Comparison of ENCODE assay signal across 16 mouse cellular contexts in the genomic region with DNA sequence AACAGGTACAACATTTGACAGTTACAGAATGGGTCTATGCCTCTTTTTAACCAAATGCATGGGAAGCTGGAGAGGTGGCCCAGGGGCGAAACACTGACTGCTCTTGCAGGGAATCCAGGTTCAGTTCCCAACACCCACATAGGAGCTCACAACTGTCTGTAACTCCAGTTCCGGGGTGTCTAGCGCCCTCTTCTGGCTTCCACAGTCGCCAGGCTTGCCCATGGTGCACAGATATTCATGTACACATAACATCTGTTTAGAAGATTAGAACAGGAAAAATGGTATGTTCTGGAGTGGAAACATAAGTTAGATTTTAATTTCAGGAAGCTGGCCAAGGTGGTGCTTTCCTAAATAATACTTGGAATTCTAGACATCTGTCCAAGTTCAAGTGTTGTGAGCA. TPM values are rescaled to one million over a fixed set of nuclear protein-coding genes. Genes with fewer than 3 reads are reported as not detected.
DNase-seq lines count a peak whose midpoint lies in the region; TF ChIP-seq lines count a peak whose summit lies in the region.
"Had no signal": no experiment of that assay in that cellular context is flagged by ENCODE, and none has a peak within 500 bp of the region (broad histone marks: within the 10 kb centered on the region; RNA-seq: fewer than 3 reads in every experiment).

No protein-coding gene starts in this region.

- no peak for TF ChIP-seq POLR2A in CH12.LX (IDR thresholded peaks at IDR 0.05; ENCODE audit: low read depth, low read length)

- no peak overlapping the region for H3K4me3 ChIP-seq in layer of hippocampus, adult 2 months
- H3K4me3 ChIP-seq in CH12.LX (replicated peaks in 1 of 3; ENCODE audit: low read depth in 2 of 3, low read length in 2 of 3, poor library complexity in 1 of 3): no peak overlapping the region
- H3K4me3 ChIP-seq: embryonic facial prominence, embryonic 12.5 days; hindbrain, embryonic 12.5 days; midbrain, embryonic 13.5 days had no signal

- no peaks in the 10 kb centered on the region for H3K27me3 ChIP-seq in CH12.LX (replicated peaks)
- H3K27me3 ChIP-seq: embryonic facial prominence, embryonic 12.5 days; hindbrain, embryonic 12.5 days; midbrain, embryonic 13.5 days had no signal

- peak; percentile 61 for DNase-seq in heart, adult 11 months
- DNase-seq in heart, postnatal 14 days: no peak
- DNase-seq in layer of hippocampus, adult 2 months (ENCODE audit: low spot score in 2 of 2): no peak
- no peak for DNase-seq in layer of hippocampus, adult 9-11 months
- no peak for DNase-seq in CH12.LX (ENCODE audit: extremely low read depth)
- peak; percentile 61 for DNase-seq in R1 (ENCODE audit: low read depth, low spot score)
- DNase-seq in left cerebral cortex, postnatal 36 days (ENCODE audit: low spot score in 2 of 2): no peak
- no peak for DNase-seq in B cell, adult 2 months
- DNase-seq: cerebellum, adult 11 months; gastrocnemius, postnatal 36 days; kidney, adult 8-10 months; spleen, adult 18-20 months; thymus, postnatal 4 days had no signal

- no peak overlapping the region for H3K4me2 ChIP-seq in CH12.LX (ENCODE audit: insufficient read depth, low read depth, poor library complexity, severe bottlenecking)
- H3K4me2 ChIP-seq: embryonic facial prominence, embryonic 12.5 days; hindbrain, embryonic 12.5 days; midbrain, embryonic 13.5 days had no signal

- peaks cover 0 to 9% of the 10 kb centered on the region in 2 experiments for H3K36me3 ChIP-seq in CH12.LX (replicated peaks in 1 of 2; ENCODE audit: control insufficient read depth in 1 of 2, insufficient read depth in 1 of 2, low read length in 1 of 2)
- H3K36me3 ChIP-seq: embryonic facial prominence, embryonic 12.5 days; hindbrain, embryonic 12.5 days; midbrain, embryonic 13.5 days had no signal

- peaks cover 0 to 9% of the 10 kb centered on the region in 2 experiments; a peak in 1 of 4 replicates for H3K4me1 ChIP-seq in CH12.LX (ENCODE audit: control insufficient read depth in 1 of 2, insufficient read depth in 2 of 2)

- no peaks in the 10 kb centered on the region for H3K79me2 ChIP-seq in CH12.LX (replicated peaks; ENCODE audit: control insufficient read depth, extremely low read depth, insufficient read depth, poor library complexity, severe bottlenecking)

- TF ChIP-seq CTCF in layer of hippocampus, adult 2 months (conservative IDR thresholded peaks at IDR 0.05): peak; percentile 39
- TF ChIP-seq CTCF in CH12.LX (conservative IDR thresholded peaks at IDR 0.05 in 1 of 2, IDR thresholded peaks at IDR 0.05 in 1 of 2; ENCODE audit: low read depth in 2 of 2, low read length in 2 of 2): peak in 1 of 2 experiments; percentile 36; a peak in 1 of 4 replicates

- H3K27ac ChIP-seq in layer of hippocampus, adult 2 months: no peak overlapping the region
- H3K27ac ChIP-seq in CH12.LX (ENCODE audit: insufficient read depth, low read depth): no peak overlapping the region
- H3K27ac ChIP-seq: embryonic facial prominence, embryonic 12.5 days; hindbrain, embryonic 12.5 days; midbrain, embryonic 13.5 days had no signal

- in situ Hi-C loops in CH12.LX (cut with MboI; ENCODE audit: low pct_ligation_motif_present, low pct_unique_long_range_greater_than_20kb, low sequenced_read_pairs): loop anchor here (25.0 kb wide), 2 partner anchors 148 to 398 kb away; no protein-coding TSS in a partner anchor

- H3K9ac ChIP-seq in CH12.LX (ENCODE audit: insufficient read depth, low read depth): no peak overlapping the region
- H3K9ac ChIP-seq: embryonic facial prominence, embryonic 12.5 days; hindbrain, embryonic 12.5 days; midbrain, embryonic 13.5 days had no signal

- no peaks in the 10 kb centered on the region for H3K9me3 ChIP-seq in CH12.LX (replicated peaks; ENCODE audit: low read length)
- H3K9me3 ChIP-seq: embryonic facial prominence, embryonic 12.5 days; hindbrain, embryonic 12.5 days; midbrain, embryonic 13.5 days had no signal

- no peak for TF ChIP-seq EP300 in CH12.LX (IDR thresholded peaks at IDR 0.05; ENCODE audit: low read length)

- dilution Hi-C loops in CH12.LX (cut with MboI; ENCODE audit: extremely low pct_ligation_motif_present, extremely low pct_unique_long_range_greater_than_20kb, low sequenced_read_pairs): no loop called here

- TF ChIP-seq RAD21 in CH12.LX (IDR thresholded peaks at IDR 0.05; ENCODE audit: low read depth, low read length): no peak; the same call in 1 of the 2 replicates

- intact Hi-C loops in heart, postnatal 14 days (cut with DNase I): loop anchor here (5.0 kb wide), 1 partner anchor 138 kb away; no protein-coding TSS in a partner anchor
- intact Hi-C loops in left cerebral cortex, postnatal 36 days (cut with DNase I): no loop called here

TF ChIP-seq in CH12.LX, 34 proteins besides CTCF, POLR2A, EP300 and RAD21:
- TF ChIP-seq JUN (IDR thresholded peaks at IDR 0.05; ENCODE audit: insufficient read depth, low read depth, low read length) (no peak), CHD1 (IDR thresholded peaks at IDR 0.05; ENCODE audit: low read depth, low read length) (no peak), SMC3 (IDR thresholded peaks at IDR 0.05; ENCODE audit: low read depth, low read length) (0 out of 2 replicates have a peak, but pooled peaks have one; percentile 4)

RNA-seq across cellular contexts. Expression of a gene that starts 41.4 kb away (rescaled TPM):
- total RNA-seq in heart, postnatal 14 days (2021): 10 to 100 TPM; 10.3 to 12.3 TPM
- 10 to 100 TPM; 23.6 to 25.6 TPM for total RNA-seq in layer of hippocampus, adult 2 months (2021)
- total RNA-seq in CH12.LX (2012; rRNA removed) (24.3 and 28.9 TPM in 2 replicates), CH12.LX (2014; rRNA removed) (67.1 and 73.2 TPM in 2 replicates)
- 32.5 and 38.5 TPM in 2 replicates for polyA plus RNA-seq in CH12.LX (2012; ENCODE audit: insufficient read length, low read depth)
- total RNA-seq in left cerebral cortex, postnatal 36 days (2021): 10 to 100 TPM; 21.3 to 23.5 TPM

RNA-seq across cellular contexts. Expression of a gene that starts 45.6 kb away (rescaled TPM):
- 1 to 10 TPM; 5.0 to 8.2 TPM for total RNA-seq in heart, postnatal 14 days (2021)
- 10 to 100 TPM; 40.3 to 44.6 TPM for total RNA-seq in layer of hippocampus, adult 2 months (2021)
- total RNA-seq in CH12.LX (2012; rRNA removed) (8.1 and 8.4 TPM in 2 replicates), CH12.LX (2014; rRNA removed) (7.9 and 9.7 TPM in 2 replicates)
- polyA plus RNA-seq in CH12.LX (2012; ENCODE audit: insufficient read length, low read depth): 15.9 and 16.9 TPM in 2 replicates
- total RNA-seq in left cerebral cortex, postnatal 36 days (2021): 10 to 100 TPM; 31.8 to 33.8 TPM

Comparison
In these comparisons a context has a peak if more than half of its experiments do, and no peak if none do; other contexts are left out.
1. DNase-seq: peak in heart, adult 11 months (single experiment) and R1 (single experiment); none in heart, postnatal 14 days (0 of 2), layer of hippocampus, adult 2 months (0 of 2), layer of hippocampus, adult 9-11 months (single experiment), CH12.LX (single experiment), left cerebral cortex, postnatal 36 days (0 of 2) and B cell, adult 2 months (0 of 2).